Mouse (Mus musculus) heart, embryonic 13.5 days (tissue): Measurements from ENCODE around the gene Fbxo42. TPM values are rescaled to one million over a fixed set of nuclear protein-coding genes. Genes with fewer than 3 reads are reported as not detected.
"Not testable (repeated sequence)": the region's sequence is repeated elsewhere in the genome, so short reads cannot be mapped to it uniquely, and the experiment has no call there.

ENCODE experiments used
- ATAC-seq: fragments of 200-750 bp; cut with Nextera tagmentation; 2 replicates; pipeline ENCODE4 v1.8.0; 2017; ENCODE audit warnings: moderate TSS enrichment; ENCODE audit not compliant: insufficient number of reproducible peaks, low FRiP score, low TSS enrichment; ENCODE audit errors: extremely low read depth
- H3K27ac ChIP-seq: fragments of 300-500 bp; sonication (generic); replicated peaks from 2 replicates; pipeline ENCODE4 v1.5.1; 2015; ENCODE audit warnings: moderate library complexity, mild to moderate bottlenecking, inconsistent platforms
- H3K27me3 ChIP-seq: fragments of 300-500 bp; sonication (generic); replicated peaks from 2 replicates; pipeline ENCODE4 v1.6.1; 2015; ENCODE audit warnings: mild to moderate bottlenecking, inconsistent platforms
- H3K36me3 ChIP-seq: fragments of 300-500 bp; sonication (generic); 2 replicates; pipeline ENCODE4 v1.6.1; 2015; ENCODE audit warnings: mild to moderate bottlenecking, inconsistent platforms
- H3K4me1 ChIP-seq: fragments of 300-500 bp; sonication (generic); 2 replicates; pipeline ENCODE4 v1.6.1; 2015; ENCODE audit warnings: inconsistent platforms
- H3K4me2 ChIP-seq: fragments of 300-500 bp; sonication (generic); 2 replicates; pipeline ENCODE4 v1.6.1; 2015; ENCODE audit warnings: inconsistent platforms, mild to moderate bottlenecking, moderate library complexity
- H3K4me3 ChIP-seq: fragments of 300-500 bp; sonication (generic); 2 replicates; pipeline ENCODE4 v1.5.1; 2015; ENCODE audit warnings: moderate library complexity, mild to moderate bottlenecking, inconsistent platforms
- H3K9ac ChIP-seq: fragments of 300-500 bp; sonication (generic); 2 replicates; pipeline ENCODE4 v1.6.1; 2015; ENCODE audit warnings: inconsistent platforms, mild to moderate bottlenecking, moderate library complexity
- H3K9me3 ChIP-seq: fragments of 300-500 bp; sonication (generic); 2 replicates; pipeline ENCODE4 v1.6.1; 2016; ENCODE audit warnings: inconsistent platforms
- WGBS: fragments of 180-500 bp; shearing (Covaris S2); methylation state at CpG from one replicate; pipeline ENCODE4 v1.1.7; 2015; ENCODE audit warnings: mixed read lengths; 5-methylcytosine and 5-hydroxymethylcytosine counted together
- polyA plus RNA-seq: library from polyadenylated mRNA; unstranded; fragments of >200 nt; fragmentation: Nextera tagmentation; extraction: Ambion mirVana; gene quantifications from 2 replicates; pipeline ENCODE4 v1.2.1, GENCODE M21; 2015

Fbxo42 gene
- polyA plus RNA-seq, 1 experiment from 2014 or later = 14.2 TPM

GRCm38 (mm10) chr4:141137740-141138139 is 10.0 kb upstream of the Fbxo42 start:
- not testable (repeated sequence) for ATAC-seq, H3K27ac ChIP-seq, H3K36me3 ChIP-seq, H3K9me3 ChIP-seq, H3K27me3 ChIP-seq
- Histone ChIP-seq H3K4me3 (peak overlapping the region; percentile 75), H3K4me1 (peaks cover 62% of the 10 kb centered on the region), H3K4me2 (peak overlapping the region; percentile 97), H3K9ac (peak overlapping the region; percentile 28)
- 61% methylated on average over 3 of the region's 3 CpGs for WGBS

- Histone ChIP-seq H3K27me3 (no peaks in the 10 kb centered on the region), H3K4me3 (peak overlapping the region; percentile 75), H3K9ac (peak overlapping the region; percentile 88), H3K36me3 (0 out of 2 replicates have a peak, but pooled peaks cover 4% of the 10 kb centered on the region), H3K9me3 (no peaks in the 10 kb centered on the region), H3K4me2 (peak overlapping the region; percentile 97), H3K27ac (peak overlapping the region; percentile 96), H3K4me1 (peaks cover 56% of the 10 kb centered on the region)
- no peak for ATAC-seq
- WGBS = 2% methylated on average over 29 of the region's 29 CpGs
Measured at GRCm38 (mm10) chr4:141138425-141139115, 9.1 kb upstream of the Fbxo42 start.

GRCm38 (mm10) chr4:141139116-141139970 is 8.4 kb upstream of the Fbxo42 start, which contains the start of gene Szrd1:
TSS of gene Szrd1 (minus strand) at chr4:141139775.
- H3K4me2 ChIP-seq = peak within 1 kb of the TSS; percentile 97
- peak within 1 kb of the TSS; percentile 88 for H3K9ac ChIP-seq
- 0 out of 2 replicates have a peak, but pooled peaks cover 4% of the 10 kb centered on the region for H3K36me3 ChIP-seq
- WGBS = under 1% methylated on average over 55 of the region's 63 CpGs
- ATAC-seq = peak; percentile 92
- H3K9me3 ChIP-seq = no peaks in the 10 kb centered on the region
- H3K27me3 ChIP-seq = no peaks in the 10 kb centered on the region; the same call in 1 of the 2 replicates
- H3K4me3 ChIP-seq = peak within 1 kb of the TSS; percentile 75
- H3K27ac ChIP-seq = peak within 1 kb of the TSS; percentile 96
- peaks cover 51% of the 10 kb centered on the region for H3K4me1 ChIP-seq

- not testable (repeated sequence) for H3K27me3 ChIP-seq, H3K27ac ChIP-seq, H3K4me2 ChIP-seq, H3K9ac ChIP-seq, H3K4me3 ChIP-seq, ATAC-seq, H3K9me3 ChIP-seq, H3K36me3 ChIP-seq
- H3K4me1 ChIP-seq = peaks cover 40% of the 10 kb centered on the region
- 87% methylated on average over 9 of the region's 9 CpGs for WGBS
Measured at GRCm38 (mm10) chr4:141140354-141140753, 7.4 kb upstream of the Fbxo42 start.

GRCm38 (mm10) chr4:141140967-141141366 is 6.7 kb upstream of the Fbxo42 start:
- Histone ChIP-seq H3K9me3 (no peaks in the 10 kb centered on the region), H3K36me3 (no peaks in the 10 kb centered on the region), H3K27ac (no peak overlapping the region), H3K9ac (no peak overlapping the region), H3K4me2 (no peak overlapping the region), H3K4me3 (no peak overlapping the region), H3K4me1 (peaks cover 34% of the 10 kb centered on the region), H3K27me3 (no peaks in the 10 kb centered on the region; the same call in 1 of the 2 replicates)
- no peak for ATAC-seq
- 88% methylated on average over 6 of the region's 6 CpGs for WGBS

GRCm38 (mm10) chr4:141142285-141142811 is 5.4 kb upstream of the Fbxo42 start:
- H3K36me3 ChIP-seq = no peaks in the 10 kb centered on the region
- no peaks in the 10 kb centered on the region for H3K9me3 ChIP-seq
- H3K4me3 ChIP-seq = 0 out of 2 replicates have a peak overlapping the region, but pooled peaks have one; percentile 8
- peaks cover 30% of the 10 kb centered on the region for H3K4me1 ChIP-seq
- no peaks in the 10 kb centered on the region; the same call in 1 of the 2 replicates for H3K27me3 ChIP-seq
- H3K27ac ChIP-seq = no peak overlapping the region
- WGBS = 25% methylated on average over 9 of the region's 9 CpGs
- peak overlapping the region; percentile 67 for H3K9ac ChIP-seq
- no peak for ATAC-seq
- H3K4me2 ChIP-seq = peak overlapping the region; percentile 59

GRCm38 (mm10) chr4:141145124-141145523 is 2.6 kb upstream of the Fbxo42 start:
- WGBS = 83% methylated on average over 10 of the region's 16 CpGs

GRCm38 (mm10) chr4:141146491-141147033 is 1.2 kb upstream of the Fbxo42 start:
- ATAC-seq = no peak
- Histone ChIP-seq H3K9me3 (no peaks in the 10 kb centered on the region), H3K4me1 (peaks cover 33% of the 10 kb centered on the region), H3K4me2 (peak overlapping the region; percentile 95), H3K27me3 (no peaks in the 10 kb centered on the region; the same call in 1 of the 2 replicates), H3K4me3 (no peak overlapping the region), H3K36me3 (no peaks in the 10 kb centered on the region), H3K27ac (peak overlapping the region; percentile 93), H3K9ac (peak overlapping the region; percentile 99; the same call in 1 of the 2 replicates)
- 91% methylated on average over 6 of the region's 6 CpGs for WGBS

More at GRCm38 (mm10) chr4:141145124-141145523, 2.6 kb upstream of the Fbxo42 start:
- not testable (repeated sequence) for ATAC-seq, H3K4me2 ChIP-seq, H3K9ac ChIP-seq, H3K36me3 ChIP-seq, H3K9me3 ChIP-seq, H3K27ac ChIP-seq, H3K4me3 ChIP-seq, H3K27me3 ChIP-seq
- peaks cover 32% of the 10 kb centered on the region for H3K4me1 ChIP-seq

- Histone ChIP-seq H3K4me2 (peak overlapping the region; percentile 95), H3K27me3 (no peaks in the 10 kb centered on the region; the same call in 1 of the 2 replicates), H3K27ac (peak overlapping the region; percentile 93), H3K4me3 (peak overlapping the region; percentile 100), H3K9ac (peak overlapping the region; percentile 99), H3K36me3 (no peaks in the 10 kb centered on the region), H3K4me1 (peaks cover 38% of the 10 kb centered on the region), H3K9me3 (no peaks in the 10 kb centered on the region)
- under 1% methylated on average over 66 of the region's 66 CpGs for WGBS
- ATAC-seq = peak; percentile 40
Measured at GRCm38 (mm10) chr4:141148009-141148801, 492 bp downstream of the Fbxo42 start.

- 36% methylated on average over 7 of the region's 7 CpGs for WGBS
- Histone ChIP-seq H3K27ac (no peak overlapping the region), H3K4me1 (peaks cover 40% of the 10 kb centered on the region), H3K9me3 (no peaks in the 10 kb centered on the region), H3K36me3 (no peaks in the 10 kb centered on the region), H3K4me3 (peak overlapping the region; percentile 100), H3K4me2 (peak overlapping the region; percentile 95), H3K27me3 (no peaks in the 10 kb centered on the region; the same call in 1 of the 2 replicates), H3K9ac (peak overlapping the region; percentile 99)
- no peak for ATAC-seq
Measured at GRCm38 (mm10) chr4:141149116-141149515, 1.4 kb downstream of the Fbxo42 start.
